Mouse (Mus musculus) forebrain, postnatal 0 days (tissue): Measurements from ENCODE around the gene Ercc8. TPM values are rescaled to one million over a fixed set of nuclear protein-coding genes. Genes with fewer than 3 reads are reported as not detected.

Source experiments
- ATAC-seq: fragments of 200-750 bp; cut with Nextera tagmentation; 2 replicates; pipeline ENCODE4 v1.8.0; 2017; ENCODE audit warnings: mild to moderate bottlenecking, moderate library complexity
- DNase-seq: peaks from one replicate; pipeline ENCODE4 v3.0.0-alpha.2; 2015
- H3K27ac ChIP-seq: fragments of 300-500 bp; sonication (generic); 2 replicates; pipeline ENCODE4 v1.5.1; 2014; ENCODE audit warnings: low read depth, mild to moderate bottlenecking, antibody characterized with exemption, low read length, moderate library complexity, mixed read lengths
- H3K27me3 ChIP-seq: fragments of 300-500 bp; sonication (generic); 2 replicates; pipeline ENCODE4 v1.6.1; 2014; ENCODE audit warnings: mild to moderate bottlenecking, low read length, mixed read lengths; ENCODE audit not compliant: insufficient read depth
- H3K36me3 ChIP-seq: fragments of 300-500 bp; sonication (generic); 2 replicates; pipeline ENCODE4 v1.6.1; 2014; ENCODE audit warnings: mild to moderate bottlenecking, moderate library complexity; ENCODE audit not compliant: insufficient read depth
- H3K4me1 ChIP-seq: fragments of 300-500 bp; sonication (generic); 2 replicates; pipeline ENCODE4 v1.6.1; 2014; ENCODE audit warnings: antibody characterized with exemption; ENCODE audit not compliant: insufficient read depth
- H3K4me2 ChIP-seq: fragments of 300-500 bp; sonication (generic); 2 replicates; pipeline ENCODE4 v1.6.1; 2014; ENCODE audit warnings: low read depth, mild to moderate bottlenecking, moderate library complexity
- H3K4me3 ChIP-seq: fragments of 300-500 bp; sonication (generic); 2 replicates; pipeline ENCODE4 v1.5.1; 2014; ENCODE audit warnings: low read depth, low read length, mixed read lengths
- H3K9ac ChIP-seq: fragments of 300-500 bp; sonication (generic); 2 replicates; pipeline ENCODE4 v1.6.1; 2014; ENCODE audit warnings: mild to moderate bottlenecking
- H3K9me3 ChIP-seq: fragments of 300-500 bp; sonication (generic); 2 replicates; pipeline ENCODE4 v1.6.1; 2016; ENCODE audit warnings: low read length
- CTCF ChIP-seq: sonication (generic); IDR thresholded peaks from 2 replicates; pipeline ENCODE4 v1.5.1; 2016; ENCODE audit warnings: antibody characterized with exemption, control low read depth, low read depth
- WGBS: fragments of 180-500 bp; shearing (Covaris S2); extraction: QIAGEN DNeasy Blood & Tissue Kit; methylation state at CpG from one replicate; pipeline ENCODE4 v1.1.7; 2014; 5-methylcytosine and 5-hydroxymethylcytosine counted together
- polyA plus RNA-seq: library from polyadenylated mRNA; unstranded; fragments of >200 nt; fragmentation: Nextera tagmentation; extraction: Ambion mirVana; gene quantifications from 2 replicates; pipeline ENCODE4 v1.2.1, GENCODE M21; 2015
- total RNA-seq: library from RNA; depleted of rRNA; stranded (reverse); fragments of >200 nt; gene quantifications from 2 replicates; pipeline ENCODE4 v1.2.3, GENCODE M21; 2014

Ercc8 gene
- total and polyA plus RNA-seq, 2 experiments from 2014 or later: 28.4 to 38.3 TPM

- no peak for ATAC-seq
- Histone ChIP-seq H3K9ac (no peak overlapping the region), H3K4me3 (no peak overlapping the region), H3K27ac (no peak overlapping the region), H3K36me3 (peaks cover 21% of the 10 kb centered on the region), H3K27me3 (no peaks in the 10 kb centered on the region), H3K4me1 (no peaks in the 10 kb centered on the region), H3K4me2 (no peak overlapping the region), H3K9me3 (no peaks in the 10 kb centered on the region)
- no peak for TF ChIP-seq CTCF
- 89% methylated on average over 8 of the region's 8 CpGs for WGBS
- DNase-seq: no peak
Observed at GRCm38 (mm10) chr13:108170511-108170910, 12.0 kb downstream of the Ercc8 start.

GRCm38 (mm10) chr13:108179618-108180017 lies 21.1 kb downstream of the Ercc8 start:
- no peak overlapping the region for H3K4me3 ChIP-seq
- DNase-seq (no peak), ATAC-seq (no peak)
- no peak overlapping the region for H3K4me2 ChIP-seq
- H3K9me3 ChIP-seq: no peaks in the 10 kb centered on the region
- H3K9ac ChIP-seq: no peak overlapping the region
- 89% methylated on average over 8 of the region's 8 CpGs for WGBS
- peaks cover 48% of the 10 kb centered on the region for H3K36me3 ChIP-seq
- no peak for TF ChIP-seq CTCF
- no peaks in the 10 kb centered on the region for H3K4me1 ChIP-seq
- no peak overlapping the region for H3K27ac ChIP-seq
- no peaks in the 10 kb centered on the region for H3K27me3 ChIP-seq

- 92% methylated on average over 5 of the region's 5 CpGs for WGBS
Observed at GRCm38 (mm10) chr13:108180821-108181220, 22.3 kb downstream of the Ercc8 start.

DNA sequence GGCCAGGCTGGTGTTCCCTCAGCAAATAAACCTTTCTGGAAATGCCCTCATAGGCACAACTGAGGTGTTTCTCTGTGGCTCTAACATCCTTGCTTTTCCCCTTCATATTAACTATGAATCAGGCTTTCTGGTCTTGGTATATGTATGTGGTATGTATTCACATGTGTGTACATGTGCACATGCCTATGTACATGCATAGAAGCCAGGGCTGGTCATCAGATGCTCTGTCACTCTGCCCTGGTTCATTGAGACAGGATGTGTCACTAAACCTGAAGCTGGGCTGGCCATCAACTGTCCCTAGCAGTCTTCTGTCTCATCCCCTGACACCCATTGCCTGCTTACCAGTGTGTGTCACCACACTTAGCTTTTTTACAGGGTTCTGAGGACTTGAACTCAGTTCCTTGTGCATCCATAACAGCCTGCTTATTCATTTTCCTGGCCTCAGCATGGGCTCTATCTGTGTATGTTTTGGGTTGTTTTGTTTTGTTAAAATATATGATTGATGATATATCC lies 26.3 kb downstream of the Ercc8 start:
- H3K9ac ChIP-seq: no peak overlapping the region
- H3K9me3 ChIP-seq: no peaks in the 10 kb centered on the region
- no peak overlapping the region for H3K27ac ChIP-seq
- no peak overlapping the region for H3K4me3 ChIP-seq
- no peak overlapping the region for H3K4me2 ChIP-seq
- H3K4me1 ChIP-seq: no peaks in the 10 kb centered on the region
- peaks cover 48% of the 10 kb centered on the region for H3K36me3 ChIP-seq
- no peak for DNase-seq
- TF ChIP-seq CTCF: no peak
- H3K27me3 ChIP-seq: no peaks in the 10 kb centered on the region
- no peak for ATAC-seq

More at GRCm38 (mm10) chr13:108180821-108181220, 22.3 kb downstream of the Ercc8 start:
- Histone ChIP-seq H3K27ac (no peak overlapping the region), H3K4me2 (no peak overlapping the region), H3K4me3 (no peak overlapping the region), H3K9ac (no peak overlapping the region), H3K36me3 (peaks cover 55% of the 10 kb centered on the region), H3K9me3 (no peaks in the 10 kb centered on the region), H3K4me1 (no peaks in the 10 kb centered on the region), H3K27me3 (no peaks in the 10 kb centered on the region)
- TF ChIP-seq CTCF: no peak
- ATAC-seq: no peak
- no peak for DNase-seq

DNA sequence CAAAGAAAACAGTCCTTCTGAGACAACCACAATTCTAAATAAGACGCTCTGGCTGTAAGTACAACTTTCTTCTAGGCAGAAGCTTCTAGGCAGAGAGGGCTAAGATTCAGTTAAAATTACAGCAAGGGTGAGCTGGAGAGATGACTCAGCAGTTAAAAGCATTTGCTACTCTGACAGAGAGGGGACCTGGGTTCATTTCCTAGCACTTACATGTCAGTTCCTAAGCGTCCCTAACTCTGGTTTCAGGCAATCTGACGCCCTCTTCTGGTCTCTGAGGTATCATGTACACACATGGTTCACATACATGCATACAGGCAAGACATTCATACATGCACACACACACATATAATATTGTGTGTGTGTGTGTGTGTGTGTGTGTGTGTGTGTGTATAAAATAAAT lies 27.0 kb downstream of the Ercc8 start:
- no peak overlapping the region for H3K27ac ChIP-seq
- H3K4me3 ChIP-seq: no peak overlapping the region
- no peaks in the 10 kb centered on the region for H3K27me3 ChIP-seq
- H3K36me3 ChIP-seq: peaks cover 46% of the 10 kb centered on the region
- H3K9ac ChIP-seq: no peak overlapping the region
- no peak overlapping the region for H3K4me2 ChIP-seq
- TF ChIP-seq CTCF: no peak
- ATAC-seq: no peak
- no peaks in the 10 kb centered on the region for H3K4me1 ChIP-seq
- no peaks in the 10 kb centered on the region for H3K9me3 ChIP-seq
- WGBS: 90% methylated on average over 3 of the region's 3 CpGs
- DNase-seq: no peak

GRCm38 (mm10) chr13:108187994-108188393 lies 29.5 kb downstream of the Ercc8 start:
- H3K27me3 ChIP-seq: no peaks in the 10 kb centered on the region
- H3K4me2 ChIP-seq: no peak overlapping the region
- DNase-seq (no peak), ATAC-seq (no peak)
- no peak overlapping the region for H3K9ac ChIP-seq
- H3K4me3 ChIP-seq: no peak overlapping the region
- no peak overlapping the region for H3K27ac ChIP-seq
- 92% methylated on average over 4 of the region's 4 CpGs for whole genome bisulfite sequencing
- H3K4me1 ChIP-seq: no peaks in the 10 kb centered on the region
- peaks cover 28% of the 10 kb centered on the region for H3K36me3 ChIP-seq
- no peaks in the 10 kb centered on the region for H3K9me3 ChIP-seq
- TF ChIP-seq CTCF: no peak

- Histone ChIP-seq H3K9ac (no peak overlapping the region), H3K27ac (no peak overlapping the region), H3K9me3 (no peaks in the 10 kb centered on the region), H3K4me1 (no peaks in the 10 kb centered on the region), H3K4me3 (no peak overlapping the region), H3K4me2 (no peak overlapping the region), H3K27me3 (no peaks in the 10 kb centered on the region), H3K36me3 (peaks cover 34% of the 10 kb centered on the region)
- TF ChIP-seq CTCF: peak; percentile 85
- ATAC-seq (peak; percentile 86), DNase-seq (peak; percentile 75)
- 58% methylated on average over 11 of the region's 11 CpGs for WGBS
Observed at GRCm38 (mm10) chr13:108191074-108191720, 32.7 kb downstream of the Ercc8 start.
